Mouse (Mus musculus) Muller cell, postnatal 12 days (primary cell): ENCODE results near the gene Pdzd3.

Experiments
- DNase-seq: peaks from one replicate; pipeline ENCODE4 v3.0.0-alpha.2; 2015; ENCODE audit errors: inconsistent ontology term

The Pdzd3 gene

GRCm38 (mm10) chr9:44200458-44200857, 50.8 kb downstream of the Pdzd3 start:
- DNase-seq, result no peak

- no peak for DNase-seq
Observed at GRCm38 (mm10) chr9:44199580-44199979, 51.7 kb downstream of the Pdzd3 start.

- DNase-seq, result no peak
Observed at GRCm38 (mm10) chr9:44199166-44199565, 52.1 kb downstream of the Pdzd3 start.
